Mouse (Mus musculus) T-helper 2 cell (primary cell): ENCODE measurements at regions not wholly inside any gene's neighbourhood (a gene's known extent, or its start where the extent isn't known, plus 50 kb on each side); places are given as distances from the start of the nearest gene placed in this dataset.

Experiments used
- in situ Hi-C: fragments of 300-600 bp; cut with MboI, MseI; formaldehyde crosslinking; loops from one replicate; pipeline ENCODE4 v1.15.1; 2025; ENCODE audit warnings: high pct_unique_total_duplicates

GRCm38 (mm10) chr6:74033811-74034210, 564.3 kb upstream of the 4931417E11Rik start:
- in situ Hi-C loops: no loop called here

- in situ Hi-C loops: no loop called here
Measured at GRCm38 (mm10) chr6:74017107-74017506, 547.6 kb upstream of the 4931417E11Rik start.

GRCm38 (mm10) chr6:73981742-73982141, 512.3 kb upstream of the 4931417E11Rik start:
- in situ Hi-C loops: no loop called here

GRCm38 (mm10) chr6:73949934-73950293, 480.4 kb upstream of the 4931417E11Rik start:
- in situ Hi-C loops: no loop called here

GRCm38 (mm10) chr6:73949121-73949933, 479.9 kb upstream of the 4931417E11Rik start:
- in situ Hi-C loops: no loop called here

GRCm38 (mm10) chr6:73913426-73914404, 444.2 kb upstream of the 4931417E11Rik start:
- in situ Hi-C loops: loop anchor here (5.0 kb wide), 1 partner anchor 59 kb away; no protein-coding TSS in a partner anchor

GRCm38 (mm10) chr6:73889144-73889795, 419.8 kb upstream of the 4931417E11Rik start:
- in situ Hi-C loops: no loop called here

- in situ Hi-C loops: no loop called here
Measured at GRCm38 (mm10) chr6:73878662-73879061, 409.2 kb upstream of the 4931417E11Rik start.

GRCm38 (mm10) chr6:73868683-73869082, 399.2 kb upstream of the 4931417E11Rik start:
- in situ Hi-C loops: no loop called here
